Mouse (Mus musculus) hindbrain, embryonic 12.5 days (tissue): ENCODE data around the gene Ass1. TPM values are rescaled to one million over a fixed set of nuclear protein-coding genes. Genes with fewer than 3 reads are reported as not detected.

Source experiments
- ATAC-seq: fragments of 200-750 bp; cut with Nextera tagmentation; 2 replicates; pipeline ENCODE4 v1.8.0; 2017; ENCODE audit warnings: moderate TSS enrichment; ENCODE audit not compliant: low FRiP score
- H3K27ac ChIP-seq: fragments of 300-500 bp; sonication (generic); 2 replicates; pipeline ENCODE4 v1.5.1; 2016; ENCODE audit warnings: mild to moderate bottlenecking
- H3K27me3 ChIP-seq: fragments of 300-500 bp; sonication (generic); 2 replicates; pipeline ENCODE4 v1.6.1; 2016; ENCODE audit warnings: mild to moderate bottlenecking
- H3K36me3 ChIP-seq: fragments of 300-500 bp; sonication (generic); 2 replicates; pipeline ENCODE4 v1.6.1; 2016; ENCODE audit warnings: mild to moderate bottlenecking
- H3K4me1 ChIP-seq: fragments of 300-500 bp; sonication (generic); 2 replicates; pipeline ENCODE4 v1.6.1; 2016
- H3K4me2 ChIP-seq: fragments of 300-500 bp; sonication (generic); replicated peaks from 2 replicates; pipeline ENCODE4 v1.6.1; 2016; ENCODE audit warnings: mild to moderate bottlenecking
- H3K4me3 ChIP-seq: fragments of 300-500 bp; sonication (generic); 2 replicates; pipeline ENCODE4 v1.5.1; 2016; ENCODE audit warnings: mild to moderate bottlenecking
- H3K9ac ChIP-seq: fragments of 300-500 bp; sonication (generic); 2 replicates; pipeline ENCODE4 v1.6.1; 2016; ENCODE audit warnings: mild to moderate bottlenecking, moderate library complexity
- H3K9me3 ChIP-seq: fragments of 300-500 bp; sonication (generic); replicated peaks from 2 replicates; pipeline ENCODE4 v1.6.1; 2016; ENCODE audit warnings: mild to moderate bottlenecking
- WGBS: fragments of 180-500 bp; shearing (Covaris S2); methylation state at CpG from one replicate; pipeline ENCODE4 v1.1.7; 2016; 5-methylcytosine and 5-hydroxymethylcytosine counted together
- polyA plus RNA-seq: library from polyadenylated mRNA; unstranded; fragments of >200 nt; fragmentation: Nextera tagmentation; extraction: Ambion mirVana; gene quantifications from 2 replicates; pipeline ENCODE4 v1.2.1, GENCODE M21; 2016

Ass1 gene
- polyA plus RNA-seq, 1 experiment from 2014 or later = 7.2 TPM

DNA sequence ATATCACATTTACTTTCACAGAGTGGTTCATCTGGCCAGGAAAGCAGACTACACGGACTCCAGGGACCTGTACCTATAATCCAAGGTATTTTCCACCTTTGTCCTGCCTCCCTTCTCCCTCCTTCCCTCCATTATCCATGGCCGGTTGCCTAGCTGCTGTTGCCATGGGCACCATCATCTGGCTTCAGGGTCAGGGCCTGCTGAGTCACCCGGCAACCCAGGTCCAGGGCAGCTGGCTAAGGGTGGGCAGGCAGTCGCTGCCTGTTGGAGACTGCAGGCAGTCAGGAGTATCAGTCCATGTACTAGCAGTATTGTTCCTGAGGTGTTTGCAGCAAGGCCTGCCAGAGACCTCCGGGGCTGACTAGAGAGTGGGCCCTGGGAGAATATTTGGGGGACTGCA, 4.7 kb downstream of the Ass1 start:
- peaks cover 53% of the 10 kb centered on the region for H3K27me3 ChIP-seq
- ATAC-seq = no peak

DNA sequence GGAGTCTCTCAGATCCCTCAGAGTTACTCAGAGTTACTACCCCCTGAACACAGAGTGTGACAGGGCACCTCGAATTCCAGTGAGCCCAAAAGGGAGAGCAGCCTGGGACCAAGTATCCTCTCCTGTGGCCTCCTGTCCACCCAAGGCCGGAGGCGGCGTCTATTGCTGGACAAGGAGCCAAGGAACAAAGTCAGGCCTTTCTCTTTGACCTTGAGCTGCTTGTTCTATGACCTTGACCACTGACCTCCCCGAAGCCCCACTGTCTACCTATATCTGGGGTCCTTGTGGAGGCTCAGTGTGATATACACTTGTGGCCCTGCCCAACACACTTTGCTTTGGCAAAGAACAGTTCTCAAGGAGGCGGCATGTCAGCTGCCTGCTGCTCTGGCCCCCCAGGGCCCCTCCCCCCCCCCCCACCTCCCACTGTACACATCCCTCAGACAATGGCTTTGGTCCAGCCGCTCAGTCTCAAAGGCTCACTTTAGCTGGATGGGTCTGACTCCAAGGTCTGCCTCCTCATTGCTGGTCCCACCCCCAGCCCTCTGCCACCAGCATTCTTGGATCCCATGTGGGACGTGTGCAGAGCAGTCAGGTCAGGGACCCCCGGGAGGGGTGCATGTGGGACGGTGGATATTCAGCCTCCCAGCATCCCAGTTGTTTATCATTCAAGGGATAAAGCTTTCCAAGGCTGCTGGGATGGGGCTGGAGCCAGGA, 6.3 kb downstream of the Ass1 start:
- Histone ChIP-seq H3K27ac (no peak overlapping the region), H3K9ac (no peak overlapping the region)
- ATAC-seq = no peak

More for the DNA sequence above, 4.7 kb downstream of the Ass1 start:
- no peak overlapping the region for H3K27ac ChIP-seq
- WGBS = 50% methylated on average over 5 of the region's 5 CpGs
- no peaks in the 10 kb centered on the region for H3K36me3 ChIP-seq
- H3K4me3 ChIP-seq = no peak overlapping the region
- H3K9me3 ChIP-seq = no peaks in the 10 kb centered on the region
- H3K4me2 ChIP-seq = no peak overlapping the region
- H3K9ac ChIP-seq = no peak overlapping the region
- H3K4me1 ChIP-seq = peaks cover 20% of the 10 kb centered on the region

DNA sequence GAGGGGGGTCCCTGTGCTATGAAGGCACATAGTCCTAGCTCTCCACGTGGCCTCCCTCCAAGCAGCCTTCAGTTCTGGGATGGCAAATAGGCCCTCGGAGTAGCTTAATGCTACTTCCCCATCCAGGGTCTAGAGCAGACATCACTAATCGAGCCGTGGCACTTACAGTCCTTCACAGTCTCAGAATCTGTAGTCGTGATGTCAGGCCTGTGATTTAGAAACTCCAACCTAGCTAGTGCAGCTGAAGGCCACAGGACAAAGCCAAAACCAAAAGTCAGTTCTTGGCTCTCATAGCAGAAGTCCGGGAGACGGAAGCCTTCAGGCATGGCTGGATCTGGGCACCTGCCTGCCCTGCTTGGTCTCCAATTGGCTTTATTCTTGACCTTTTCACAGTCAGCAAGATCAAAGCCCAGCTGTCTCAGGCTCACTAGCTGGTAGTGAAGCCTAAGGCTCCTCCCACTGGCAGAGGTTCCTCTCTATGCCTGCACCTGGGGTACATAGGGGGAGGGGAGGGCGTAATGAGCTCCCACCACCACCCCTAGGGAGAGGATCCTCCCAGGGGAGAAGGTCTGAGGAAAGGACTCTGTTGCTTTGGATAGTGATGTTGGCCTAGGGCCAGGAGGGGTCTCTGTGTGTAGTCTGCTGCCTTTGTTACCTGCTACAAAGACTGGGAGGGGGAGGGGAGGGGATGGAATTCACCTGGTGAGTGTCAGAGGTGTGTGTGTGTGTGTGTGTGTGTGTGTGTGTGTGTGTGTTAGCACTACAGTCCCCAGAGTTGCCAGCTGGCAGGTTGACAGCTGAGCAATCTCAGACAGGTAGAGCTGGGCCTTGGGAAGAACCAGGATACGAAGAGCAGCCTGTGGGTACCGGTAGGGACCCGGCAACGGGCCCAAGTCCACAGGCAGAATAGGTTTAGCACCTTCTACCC, 7.5 kb downstream of the Ass1 start:
- Histone ChIP-seq H3K9ac (no peak overlapping the region), H3K4me3 (no peak overlapping the region), H3K36me3 (no peaks in the 10 kb centered on the region), H3K4me2 (no peak overlapping the region), H3K27me3 (peaks cover 47% of the 10 kb centered on the region), H3K9me3 (no peaks in the 10 kb centered on the region), H3K27ac (no peak overlapping the region), H3K4me1 (peaks cover 9% of the 10 kb centered on the region)
- WGBS = 79% methylated on average over 12 of the region's 12 CpGs
- ATAC-seq = no peak

More for the DNA sequence above, 6.3 kb downstream of the Ass1 start:
- WGBS = 64% methylated on average over 10 of the region's 10 CpGs
- H3K36me3 ChIP-seq = no peaks in the 10 kb centered on the region
- no peaks in the 10 kb centered on the region for H3K9me3 ChIP-seq
- peaks cover 48% of the 10 kb centered on the region for H3K27me3 ChIP-seq
- H3K4me2 ChIP-seq = no peak overlapping the region
- H3K4me3 ChIP-seq = no peak overlapping the region
- peaks cover 9% of the 10 kb centered on the region for H3K4me1 ChIP-seq

DNA sequence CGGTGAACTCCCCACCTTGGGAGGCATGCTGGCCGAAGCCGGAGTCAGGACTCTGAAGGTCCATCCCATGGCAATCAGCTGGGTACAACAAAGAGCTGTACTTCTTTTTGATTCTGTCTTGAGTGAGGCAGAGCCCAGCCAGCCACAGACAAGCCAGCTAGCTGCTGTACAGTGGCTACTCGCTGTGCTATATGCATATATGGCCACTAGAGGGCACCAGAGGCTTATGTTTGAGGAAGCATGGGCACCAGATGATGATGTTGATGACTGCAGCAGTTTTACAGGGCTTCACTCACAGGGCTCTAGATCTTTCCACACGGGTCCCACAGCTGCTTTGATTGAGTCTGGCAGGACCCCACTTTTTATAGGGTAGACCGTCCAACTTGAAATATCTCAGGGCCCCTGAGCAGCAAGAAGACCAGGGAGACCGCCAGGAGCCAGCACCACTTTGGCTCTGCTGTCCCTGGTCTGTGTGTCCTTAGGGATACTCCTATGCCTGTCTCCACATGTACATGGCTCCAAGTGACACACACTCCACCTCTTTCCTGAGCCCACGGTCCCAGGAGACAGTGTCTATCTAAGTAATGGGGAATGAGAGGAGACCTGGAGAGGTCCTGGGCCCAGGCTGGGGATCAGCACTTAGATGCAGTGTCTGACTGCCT, 13.0 kb downstream of the Ass1 start:
- H3K4me3 ChIP-seq = no peak overlapping the region
- H3K27me3 ChIP-seq = peaks cover 87% of the 10 kb centered on the region
- H3K27ac ChIP-seq = no peak overlapping the region
- no peak overlapping the region for H3K4me2 ChIP-seq
- no peak overlapping the region for H3K9ac ChIP-seq
- no peaks in the 10 kb centered on the region for H3K36me3 ChIP-seq
- ATAC-seq = peak; percentile 78
- 31% methylated on average over 8 of the region's 8 CpGs for whole genome bisulfite sequencing
- peaks cover 5% of the 10 kb centered on the region; the same call in 1 of the 2 replicates for H3K4me1 ChIP-seq
- H3K9me3 ChIP-seq = no peaks in the 10 kb centered on the region

DNA sequence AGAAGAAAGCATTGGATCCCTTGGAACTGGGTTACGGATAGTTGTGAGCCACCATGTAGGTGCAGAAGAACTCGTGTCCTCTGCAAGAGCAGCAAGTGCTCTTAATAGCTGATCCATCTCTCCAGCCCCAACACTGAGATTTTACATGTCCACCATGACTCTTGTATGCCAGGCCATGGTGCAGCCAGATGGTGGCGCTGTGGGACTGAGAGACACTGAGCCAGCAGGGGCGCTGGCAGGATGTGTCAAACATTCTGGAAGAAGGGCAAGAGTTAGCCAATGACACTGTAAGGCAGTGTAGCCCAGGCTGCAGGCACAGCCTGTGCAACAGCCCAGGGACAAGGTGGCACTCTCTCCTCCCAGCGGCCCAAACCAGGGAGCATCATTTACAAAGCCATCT, 14.2 kb downstream of the Ass1 start:
- peak; percentile 53; the same call in 1 of the 2 replicates for ATAC-seq
- H3K4me1 ChIP-seq = peaks cover 12% of the 10 kb centered on the region

DNA sequence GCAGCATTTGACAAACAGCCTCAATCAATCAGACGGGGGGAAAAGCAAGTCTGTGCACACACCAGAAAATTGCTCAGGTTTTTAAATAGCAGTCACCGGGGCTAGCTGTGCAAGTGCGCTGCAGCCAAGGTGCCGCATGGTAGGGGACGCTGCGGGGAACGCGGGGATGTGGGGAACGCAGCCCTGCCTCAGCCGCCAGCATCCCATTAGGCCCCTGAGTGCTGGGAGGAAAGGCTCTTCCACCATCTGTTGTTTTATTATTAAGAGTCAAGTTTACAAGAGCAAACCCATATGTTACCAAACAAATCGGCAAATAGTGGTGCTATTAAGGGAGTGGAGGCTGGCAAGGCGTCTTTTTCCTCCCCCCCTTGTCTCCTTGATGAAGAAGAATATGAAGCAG, 19.2 kb downstream of the Ass1 start:
- ATAC-seq = no peak
- Histone ChIP-seq H3K9me3 (no peaks in the 10 kb centered on the region), H3K36me3 (no peaks in the 10 kb centered on the region), H3K4me2 (no peak overlapping the region), H3K4me3 (no peak overlapping the region), H3K27ac (no peak overlapping the region), H3K9ac (no peak overlapping the region), H3K27me3 (peaks cover 96% of the 10 kb centered on the region), H3K4me1 (peaks cover 36% of the 10 kb centered on the region)
- WGBS = 47% methylated on average over 12 of the region's 12 CpGs

More for the DNA sequence above, 14.2 kb downstream of the Ass1 start:
- Histone ChIP-seq H3K4me3 (no peak overlapping the region), H3K27me3 (peaks cover 89% of the 10 kb centered on the region), H3K9me3 (no peaks in the 10 kb centered on the region), H3K36me3 (no peaks in the 10 kb centered on the region), H3K9ac (no peak overlapping the region), H3K4me2 (no peak overlapping the region), H3K27ac (no peak overlapping the region)
- WGBS = 20% methylated on average over 5 of the region's 5 CpGs

DNA sequence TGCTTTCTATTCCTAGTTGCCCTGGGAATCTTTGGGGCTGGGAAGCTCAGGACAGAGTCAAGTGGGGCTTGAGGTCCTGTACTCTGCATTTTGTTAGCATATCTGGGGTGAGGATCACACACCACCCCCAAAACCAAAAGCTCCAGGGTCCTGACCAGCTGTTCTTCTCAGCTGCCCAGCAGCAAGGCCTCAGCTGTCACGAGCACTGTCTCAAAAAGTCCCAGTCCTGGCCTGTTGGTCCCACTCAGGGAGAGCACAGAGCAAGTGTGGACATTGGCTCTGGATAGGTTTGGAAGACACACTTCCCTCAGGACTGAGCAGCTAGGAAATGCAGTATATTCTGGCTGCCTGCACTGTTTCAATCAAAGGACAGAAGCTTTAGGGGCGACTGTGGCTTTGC, 20.5 kb downstream of the Ass1 start:
- Histone ChIP-seq H3K27me3 (peaks cover 92% of the 10 kb centered on the region), H3K4me3 (no peak overlapping the region), H3K27ac (no peak overlapping the region), H3K4me2 (no peak overlapping the region), H3K36me3 (no peaks in the 10 kb centered on the region), H3K4me1 (peaks cover 47% of the 10 kb centered on the region), H3K9ac (no peak overlapping the region), H3K9me3 (no peaks in the 10 kb centered on the region)
- WGBS = 84% methylated on average over 2 of the region's 2 CpGs
- ATAC-seq = no peak

DNA sequence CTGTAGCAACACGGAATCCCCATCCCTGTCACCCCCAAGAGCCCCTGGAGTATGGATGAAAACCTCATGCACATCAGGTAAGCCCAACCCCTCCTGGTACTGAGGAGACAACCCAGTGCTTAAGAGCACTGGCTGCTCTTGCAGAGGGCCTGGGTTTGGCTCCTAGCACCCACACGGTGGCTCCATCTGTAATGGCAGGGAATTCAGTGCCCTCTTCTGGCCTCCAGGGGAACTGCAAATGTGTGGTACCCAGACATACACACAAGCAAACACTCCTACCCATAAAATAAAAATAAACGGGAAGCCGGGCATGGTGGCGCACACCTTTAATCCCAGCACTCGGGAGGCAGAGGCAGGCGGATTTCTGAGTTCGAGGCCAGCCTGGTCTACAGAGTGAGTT, 22.3 kb downstream of the Ass1 start:
- H3K4me1 ChIP-seq = peaks cover 64% of the 10 kb centered on the region
- H3K4me2 ChIP-seq = no peak overlapping the region
- peaks cover 93% of the 10 kb centered on the region for H3K27me3 ChIP-seq
- no peak overlapping the region for H3K27ac ChIP-seq
- H3K9ac ChIP-seq = no peak overlapping the region
- no peak for ATAC-seq
- 92% methylated on average over 8 of the region's 8 CpGs for WGBS
- H3K9me3 ChIP-seq = no peaks in the 10 kb centered on the region
- H3K4me3 ChIP-seq = no peak overlapping the region
- H3K36me3 ChIP-seq = no peaks in the 10 kb centered on the region

DNA sequence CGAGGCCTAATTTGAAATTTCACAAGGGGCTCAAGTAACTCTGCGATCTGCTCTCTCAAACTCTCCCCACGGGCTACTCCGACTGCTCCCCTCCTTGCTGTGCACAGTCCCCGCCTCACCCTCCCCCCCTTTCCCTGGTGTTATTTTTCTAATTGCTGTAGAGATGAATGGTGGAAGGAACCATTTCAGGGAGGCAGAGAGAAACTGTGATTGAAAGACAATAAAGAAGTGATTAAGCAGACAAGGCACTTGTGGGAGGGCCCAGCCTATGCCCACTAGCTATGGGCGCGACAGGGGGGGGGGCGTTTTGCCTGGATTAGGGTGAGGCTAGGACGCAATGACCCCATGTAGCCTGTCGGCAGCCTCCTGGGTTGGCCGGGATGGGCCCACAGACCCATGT, 23.2 kb downstream of the Ass1 start:
- H3K4me3 ChIP-seq = no peak overlapping the region
- WGBS = 48% methylated on average over 11 of the region's 11 CpGs
- H3K9ac ChIP-seq = no peak overlapping the region
- no peaks in the 10 kb centered on the region for H3K36me3 ChIP-seq
- no peak overlapping the region for H3K4me2 ChIP-seq
- H3K27ac ChIP-seq = no peak overlapping the region
- no peak for ATAC-seq
- peaks cover 71% of the 10 kb centered on the region for H3K4me1 ChIP-seq
- H3K9me3 ChIP-seq = no peaks in the 10 kb centered on the region
- H3K27me3 ChIP-seq = peaks cover 92% of the 10 kb centered on the region

DNA sequence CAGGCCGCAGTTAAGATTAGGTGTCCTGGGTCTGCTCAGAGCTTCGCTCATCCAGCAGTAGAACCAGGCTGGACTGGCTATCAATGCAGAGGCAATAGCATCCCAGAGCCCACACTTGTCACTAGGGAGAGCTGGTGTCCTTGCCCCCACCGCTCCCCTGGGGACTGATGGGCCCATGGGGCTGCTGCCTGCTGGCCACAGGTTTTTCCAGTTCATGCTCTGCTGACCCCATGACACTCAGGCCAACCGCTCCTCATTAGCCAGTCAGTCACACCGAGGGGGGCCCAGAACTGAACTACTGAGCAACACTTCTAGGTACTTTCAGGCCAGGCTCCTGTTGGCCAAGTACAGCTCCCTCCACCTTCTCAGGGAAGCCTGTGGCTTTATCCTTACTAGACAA, 24.3 kb downstream of the Ass1 start:
- no peak for ATAC-seq

DNA sequence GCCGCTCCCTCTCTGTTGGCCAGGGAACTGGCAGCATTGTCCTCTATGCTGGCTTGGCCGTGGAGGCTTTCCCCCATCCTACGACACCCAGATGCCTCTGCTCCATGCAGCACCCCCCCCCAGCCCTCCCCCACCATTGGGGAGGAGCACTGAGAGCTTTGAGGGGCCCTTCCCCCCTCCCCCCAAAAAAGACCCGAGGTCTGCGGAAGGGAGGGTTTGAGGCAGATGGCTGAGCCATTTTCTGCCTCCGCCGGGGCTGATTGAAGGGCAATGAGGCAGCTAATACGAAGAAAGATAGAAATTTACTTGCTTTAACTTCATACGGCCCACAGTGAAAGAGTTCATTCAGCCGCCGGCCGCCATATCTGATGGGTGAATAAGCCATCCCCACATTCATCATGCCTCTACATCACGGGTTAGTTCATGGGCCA, 25.1 kb downstream of the Ass1 start:
- Histone ChIP-seq H3K4me3 (no peak overlapping the region), H3K4me1 (peaks cover 74% of the 10 kb centered on the region), H3K4me2 (peak overlapping the region; percentile 21; the same call in 1 of the 2 replicates), H3K27me3 (peaks cover 88% of the 10 kb centered on the region), H3K9ac (no peak overlapping the region), H3K27ac (peak overlapping the region; percentile 45; the same call in 1 of the 2 replicates), H3K36me3 (no peaks in the 10 kb centered on the region), H3K9me3 (no peaks in the 10 kb centered on the region)
- ATAC-seq = peak; percentile 48
- WGBS = 19% methylated on average over 12 of the region's 13 CpGs

More for the DNA sequence above, 24.3 kb downstream of the Ass1 start:
- Histone ChIP-seq H3K9ac (no peak overlapping the region), H3K4me2 (no peak overlapping the region), H3K27ac (no peak overlapping the region), H3K36me3 (no peaks in the 10 kb centered on the region), H3K27me3 (peaks cover 93% of the 10 kb centered on the region), H3K9me3 (no peaks in the 10 kb centered on the region), H3K4me1 (peaks cover 74% of the 10 kb centered on the region), H3K4me3 (no peak overlapping the region)
- WGBS = 44% methylated on average over 5 of the region's 5 CpGs

DNA sequence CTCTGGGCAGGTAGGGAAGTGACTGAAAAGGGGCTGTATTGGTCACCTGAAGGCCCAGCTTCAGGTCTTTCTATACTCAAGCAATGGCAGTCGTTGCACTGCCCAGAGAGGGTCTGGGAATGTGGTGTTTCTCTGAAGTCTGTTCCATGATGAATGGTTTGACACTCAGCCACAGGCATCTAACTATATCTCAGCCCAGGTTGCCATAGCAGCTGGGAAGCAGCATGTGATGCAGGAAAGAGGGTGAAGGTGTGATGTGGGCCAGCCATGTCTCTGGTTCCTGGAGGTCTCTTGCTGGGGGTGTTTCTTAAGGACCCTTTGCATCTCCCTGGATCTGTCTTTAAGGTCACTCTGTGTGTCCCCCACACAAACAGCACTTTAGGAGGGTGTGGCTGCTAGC, 26.1 kb downstream of the Ass1 start:
- Histone ChIP-seq H3K4me3 (no peak overlapping the region), H3K9me3 (no peaks in the 10 kb centered on the region), H3K27ac (0 out of 2 replicates have a peak overlapping the region, but pooled peaks have one; percentile 45), H3K27me3 (peaks cover 81% of the 10 kb centered on the region), H3K4me1 (peaks cover 85% of the 10 kb centered on the region), H3K36me3 (no peaks in the 10 kb centered on the region), H3K9ac (no peak overlapping the region), H3K4me2 (no peak overlapping the region)
- 60% methylated on average over 1 of the region's 1 CpGs for WGBS
- ATAC-seq = no peak
